Mouse (Mus musculus): ENCODE data around the gene Atxn1.

The Atxn1 gene

GRCm38 (mm10) chr13:45547549-45547948 lies 417.3 kb downstream of the Atxn1 start:
- no peak for DNase-seq

- DNase-seq = no peak
Observed at GRCm38 (mm10) chr13:45546946-45547345, 417.9 kb downstream of the Atxn1 start.

GRCm38 (mm10) chr13:45545974-45546373 lies 418.8 kb downstream of the Atxn1 start:
- DNase-seq = no peak

GRCm38 (mm10) chr13:45539205-45539568 lies 425.6 kb downstream of the Atxn1 start:
- peak; percentile 89 for DNase-seq

GRCm38 (mm10) chr13:45538532-45539204 lies 426.1 kb downstream of the Atxn1 start:
- peak; percentile 90 for DNase-seq

GRCm38 (mm10) chr13:45538091-45538490 lies 426.7 kb downstream of the Atxn1 start:
- no peak for DNase-seq

- DNase-seq = no peak
Observed at GRCm38 (mm10) chr13:45537110-45537509, 427.7 kb downstream of the Atxn1 start.

- no peak for DNase-seq
Observed at GRCm38 (mm10) chr13:45535731-45536453, 428.9 kb downstream of the Atxn1 start.

GRCm38 (mm10) chr13:45530754-45531153 lies 434.1 kb downstream of the Atxn1 start:
- no peak for DNase-seq

GRCm38 (mm10) chr13:45528787-45529186 lies 436.0 kb downstream of the Atxn1 start:
- DNase-seq = no peak

GRCm38 (mm10) chr13:45527232-45527964 lies 437.4 kb downstream of the Atxn1 start:
- DNase-seq = no peak

GRCm38 (mm10) chr13:45526230-45526629 lies 438.6 kb downstream of the Atxn1 start:
- peak; percentile 22 for DNase-seq

GRCm38 (mm10) chr13:45524791-45525435 lies 439.9 kb downstream of the Atxn1 start:
- DNase-seq = no peak

- DNase-seq = no peak
Observed at GRCm38 (mm10) chr13:45524305-45524704, 440.5 kb downstream of the Atxn1 start.

- peak; percentile 80 for DNase-seq
Observed at GRCm38 (mm10) chr13:45516501-45517393, 448.1 kb downstream of the Atxn1 start.

- DNase-seq = no peak
Observed at GRCm38 (mm10) chr13:45514832-45515422, 449.9 kb downstream of the Atxn1 start.

GRCm38 (mm10) chr13:45514115-45514514 lies 450.7 kb downstream of the Atxn1 start:
- DNase-seq = no peak

GRCm38 (mm10) chr13:45513009-45513984 lies 451.5 kb downstream of the Atxn1 start:
- no peak for DNase-seq

- DNase-seq = peak; percentile 37
Observed at GRCm38 (mm10) chr13:45512531-45512930, 452.3 kb downstream of the Atxn1 start.

GRCm38 (mm10) chr13:45511706-45512435 lies 452.9 kb downstream of the Atxn1 start:
- DNase-seq = no peak
